Mouse (Mus musculus): ENCODE data around the gene Dpf2. TPM values are rescaled to one million over a fixed set of nuclear protein-coding genes. Genes with fewer than 3 reads are reported as not detected.

The Dpf2 gene
- total and polyA plus RNA-seq, 2 experiments from 2014 or later, result 69.5 to 77.4 TPM

GRCm38 (mm10) chr19:5894002-5894678 lies 18.7 kb downstream of the Dpf2 start, which contains the start of gene Tigd3:
Gene Tigd3, minus strand, starts transcription at chr19:5894149.
- H3K27me3 ChIP-seq (ENCODE audit: insufficient read depth, low read length), result no peaks in the 10 kb centered on the region
- H3K9ac ChIP-seq (replicated peaks; ENCODE audit: low read length), result peak within 1 kb of the TSS; percentile 80
- peak within 1 kb of the TSS; percentile 77 for H3K27ac ChIP-seq
- ATAC-seq, result peak; percentile 99
- peak within 1 kb of the TSS; percentile 58 for H3K4me3 ChIP-seq (ENCODE audit: low read length)
- H3K4me1 ChIP-seq (ENCODE audit: insufficient read depth, low read length), result peaks cover 9% of the 10 kb centered on the region
- peak within 1 kb of the TSS; percentile 71 for H3K4me2 ChIP-seq (ENCODE audit: low read depth, low read length)
- H3K9me3 ChIP-seq (ENCODE audit: low read length), result no peaks in the 10 kb centered on the region
- peaks cover 19% of the 10 kb centered on the region for H3K36me3 ChIP-seq (ENCODE audit: insufficient read depth, low read length)
- 3% methylated on average over 36 of the region's 36 CpGs for WGBS
- DNase-seq (ENCODE audit: low spot score), result peak; percentile 98
- no peak for TF ChIP-seq CTCF (IDR thresholded peaks at IDR 0.05; ENCODE audit: low read depth)

GRCm38 (mm10) chr19:5893282-5894001 lies 19.4 kb downstream of the Dpf2 start:
- Histone ChIP-seq H3K4me2 (ENCODE audit: low read depth, low read length) (peak overlapping the region; percentile 71), H3K27me3 (ENCODE audit: insufficient read depth, low read length) (no peaks in the 10 kb centered on the region), H3K27ac (peak overlapping the region; percentile 77), H3K36me3 (ENCODE audit: insufficient read depth, low read length) (peaks cover 18% of the 10 kb centered on the region), H3K4me3 (ENCODE audit: low read length) (peak overlapping the region; percentile 58), H3K9ac (replicated peaks; ENCODE audit: low read length) (peak overlapping the region; percentile 80), H3K9me3 (ENCODE audit: low read length) (no peaks in the 10 kb centered on the region), H3K4me1 (ENCODE audit: insufficient read depth, low read length) (peaks cover 9% of the 10 kb centered on the region)
- 5% methylated on average over 23 of the region's 31 CpGs for WGBS
- no peak for TF ChIP-seq CTCF (IDR thresholded peaks at IDR 0.05; ENCODE audit: low read depth)
- ATAC-seq, result no peak
- no peak for DNase-seq (ENCODE audit: low spot score)

GRCm38 (mm10) chr19:5892735-5893134 lies 20.1 kb downstream of the Dpf2 start:
- ATAC-seq (no peak), DNase-seq (ENCODE audit: low spot score) (no peak)
- H3K4me2 ChIP-seq (ENCODE audit: low read depth, low read length), result peak overlapping the region; percentile 71
- H3K4me3 ChIP-seq (ENCODE audit: low read length), result peak overlapping the region; percentile 58
- WGBS, result 74% methylated on average over 13 of the region's 13 CpGs
- no peaks in the 10 kb centered on the region for H3K9me3 ChIP-seq (ENCODE audit: low read length)
- H3K27ac ChIP-seq, result 0 out of 2 replicates have a peak overlapping the region, but pooled peaks have one; percentile 77
- peaks cover 14% of the 10 kb centered on the region for H3K36me3 ChIP-seq (ENCODE audit: insufficient read depth, low read length)
- peak overlapping the region; percentile 80 for H3K9ac ChIP-seq (replicated peaks; ENCODE audit: low read length)
- no peak for TF ChIP-seq CTCF (IDR thresholded peaks at IDR 0.05; ENCODE audit: low read depth)
- H3K4me1 ChIP-seq (ENCODE audit: insufficient read depth, low read length), result peaks cover 9% of the 10 kb centered on the region
- no peaks in the 10 kb centered on the region for H3K27me3 ChIP-seq (ENCODE audit: insufficient read depth, low read length)

GRCm38 (mm10) chr19:5892262-5892661 lies 20.5 kb downstream of the Dpf2 start:
- no peak for DNase-seq (ENCODE audit: low spot score)
- 92% methylated on average over 7 of the region's 7 CpGs for WGBS
- ATAC-seq, result no peak
- no peak overlapping the region for H3K9ac ChIP-seq (replicated peaks; ENCODE audit: low read length)
- no peak overlapping the region for H3K27ac ChIP-seq
- peaks cover 9% of the 10 kb centered on the region for H3K4me1 ChIP-seq (ENCODE audit: insufficient read depth, low read length)
- H3K36me3 ChIP-seq (ENCODE audit: insufficient read depth, low read length), result peaks cover 14% of the 10 kb centered on the region
- no peaks in the 10 kb centered on the region for H3K9me3 ChIP-seq (ENCODE audit: low read length)
- H3K4me3 ChIP-seq (ENCODE audit: low read length), result no peak overlapping the region
- TF ChIP-seq CTCF (IDR thresholded peaks at IDR 0.05; ENCODE audit: low read depth), result no peak
- H3K27me3 ChIP-seq (ENCODE audit: insufficient read depth, low read length), result no peaks in the 10 kb centered on the region
- H3K4me2 ChIP-seq (ENCODE audit: low read depth, low read length), result no peak overlapping the region

- H3K9me3 ChIP-seq (ENCODE audit: low read length), result no peaks in the 10 kb centered on the region
- peaks cover 12% of the 10 kb centered on the region for H3K36me3 ChIP-seq (ENCODE audit: insufficient read depth, low read length)
- WGBS, result 91% methylated on average over 12 of the region's 12 CpGs
- no peak overlapping the region for H3K9ac ChIP-seq (replicated peaks; ENCODE audit: low read length)
- ATAC-seq (no peak), DNase-seq (ENCODE audit: low spot score) (no peak)
- H3K27ac ChIP-seq, result no peak overlapping the region
- H3K4me2 ChIP-seq (ENCODE audit: low read depth, low read length), result no peak overlapping the region
- H3K4me3 ChIP-seq (ENCODE audit: low read length), result no peak overlapping the region
- no peaks in the 10 kb centered on the region for H3K27me3 ChIP-seq (ENCODE audit: insufficient read depth, low read length)
- H3K4me1 ChIP-seq (ENCODE audit: insufficient read depth, low read length), result peaks cover 9% of the 10 kb centered on the region
- no peak for TF ChIP-seq CTCF (IDR thresholded peaks at IDR 0.05; ENCODE audit: low read depth)
Measured at GRCm38 (mm10) chr19:5891521-5892258, 21.1 kb downstream of the Dpf2 start.

GRCm38 (mm10) chr19:5889211-5889610 lies 23.6 kb downstream of the Dpf2 start:
- no peak for ATAC-seq
- H3K4me3 ChIP-seq (ENCODE audit: low read length), result no peak overlapping the region

More at GRCm38 (mm10) chr19:5889211-5889610, 23.6 kb downstream of the Dpf2 start:
- no peak overlapping the region for H3K9ac ChIP-seq (replicated peaks; ENCODE audit: low read length)
- no peak overlapping the region for H3K4me2 ChIP-seq (ENCODE audit: low read depth, low read length)
- no peak overlapping the region for H3K27ac ChIP-seq
- TF ChIP-seq CTCF (IDR thresholded peaks at IDR 0.05; ENCODE audit: low read depth), result no peak
- WGBS, result 61% methylated on average over 4 of the region's 4 CpGs
- DNase-seq (ENCODE audit: low spot score), result no peak
- H3K36me3 ChIP-seq (ENCODE audit: insufficient read depth, low read length), result 0 out of 2 replicates have a peak, but pooled peaks cover 4% of the 10 kb centered on the region
- no peaks in the 10 kb centered on the region for H3K9me3 ChIP-seq (ENCODE audit: low read length)
- H3K4me1 ChIP-seq (ENCODE audit: insufficient read depth, low read length), result peaks cover 9% of the 10 kb centered on the region
- H3K27me3 ChIP-seq (ENCODE audit: insufficient read depth, low read length), result no peaks in the 10 kb centered on the region
